Mouse (Mus musculus) testis, postnatal 14 days (tissue): Measurements from ENCODE around the gene Gm17949.
"Not testable (repeated sequence)": the region's sequence is repeated elsewhere in the genome, so short reads cannot be mapped to it uniquely, and the experiment has no call there.

Experiments used
- DNase-seq: peaks from one replicate; pipeline ENCODE4 v3.0.0; 2021; ENCODE audit warnings: low spot score

Gm17949 gene

GRCm38 (mm10) chr17:57047406-57047805 is 36.1 kb downstream of the Gm17949 start:
- DNase-seq = peak; percentile 78

GRCm38 (mm10) chr17:57048816-57049215 is 37.5 kb downstream of the Gm17949 start:
- no peak for DNase-seq

GRCm38 (mm10) chr17:57051679-57052078 is 40.4 kb downstream of the Gm17949 start:
- DNase-seq = not testable (repeated sequence)

- no peak for DNase-seq
These were observed 45.0 kb downstream of the Gm17949 start for GRCm38 (mm10) chr17:57056246-57056645.

GRCm38 (mm10) chr17:57058891-57059485 is 47.7 kb downstream of the Gm17949 start, which contains the start of gene Crb3:
TSS of gene Crb3 (plus strand) at chr17:57059105.
- no peak for DNase-seq

GRCm38 (mm10) chr17:57059486-57059977 is 48.3 kb downstream of the Gm17949 start, which contains the start of gene Slc25a23:
TSS of gene Slc25a23 (minus strand) at chr17:57059863.
- peak; percentile 80 for DNase-seq

- peak; percentile 97 for DNase-seq
These were observed 49.0 kb downstream of the Gm17949 start for GRCm38 (mm10) chr17:57060231-57060801.

- no peak for DNase-seq
These were observed 49.8 kb downstream of the Gm17949 start for GRCm38 (mm10) chr17:57061069-57061468.

GRCm38 (mm10) chr17:57062011-57062521 is 50.8 kb downstream of the Gm17949 start:
- peak; percentile 56 for DNase-seq

- DNase-seq = no peak
These were observed 51.3 kb downstream of the Gm17949 start for GRCm38 (mm10) chr17:57062548-57062947.

GRCm38 (mm10) chr17:57063031-57063430 is 51.8 kb downstream of the Gm17949 start:
- no peak for DNase-seq

- DNase-seq = no peak
These were observed 55.6 kb downstream of the Gm17949 start for GRCm38 (mm10) chr17:57066908-57067307.

- DNase-seq = no peak
These were observed 59.0 kb downstream of the Gm17949 start for GRCm38 (mm10) chr17:57070272-57070671.

GRCm38 (mm10) chr17:57070699-57071098 is 59.4 kb downstream of the Gm17949 start:
- peak; percentile 53 for DNase-seq
